ENCODE assay signal across 10 mouse cellular contexts in the genomic region with DNA sequence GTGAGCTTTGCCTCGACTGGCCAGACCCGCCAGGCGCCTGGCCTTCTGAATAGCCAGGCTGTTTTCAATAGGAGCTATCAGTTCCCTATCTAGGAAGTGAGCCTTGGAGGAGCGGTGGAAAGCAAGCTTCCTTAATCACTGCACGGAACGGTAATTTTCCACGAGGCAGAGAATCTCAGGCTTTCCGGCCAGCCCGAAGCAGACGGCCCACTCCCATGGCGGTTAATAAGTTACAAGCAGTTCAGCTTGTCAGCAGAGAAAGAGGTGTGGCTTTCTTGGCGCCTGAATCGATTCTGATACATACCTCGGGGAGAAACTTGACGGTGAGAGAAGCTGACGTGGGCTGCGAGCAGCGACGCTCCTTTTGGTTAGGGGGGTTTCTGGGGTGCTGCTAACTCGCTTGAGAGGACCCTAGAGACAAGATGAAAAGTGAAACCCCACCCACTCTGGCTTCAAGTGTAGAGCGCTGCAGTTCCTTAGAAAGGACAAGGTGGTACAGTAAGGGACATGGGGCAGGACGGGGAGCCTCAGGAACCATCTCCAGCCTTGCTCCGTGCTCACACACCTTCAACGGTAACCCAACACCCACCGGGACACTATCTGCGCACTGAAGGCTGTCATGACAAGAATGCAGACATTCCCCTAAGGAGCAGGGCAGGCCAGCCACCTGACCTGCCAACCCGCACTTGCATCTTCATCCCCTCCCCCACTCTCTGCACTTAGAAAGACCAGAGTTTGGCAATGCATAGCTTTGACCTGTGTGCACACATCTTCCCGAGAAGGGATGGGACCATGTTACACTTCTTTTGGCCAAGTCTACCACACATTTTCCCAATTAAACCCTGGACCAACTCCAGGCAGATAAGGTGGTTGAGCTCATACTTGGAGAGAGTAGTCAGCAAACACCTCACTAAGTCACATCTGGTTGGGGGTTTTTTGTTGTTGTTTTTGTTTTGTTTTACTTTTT. TPM values are rescaled to one million over a fixed set of nuclear protein-coding genes. Genes with fewer than 3 reads are reported as not detected.
A peak's percentile ranks its signal among the peaks of the same experiment; 100 is the strongest.
DNase-seq lines count a peak whose midpoint lies in the region; ATAC-seq lines count a peak whose summit lies in the region.
"Had no signal": no experiment of that assay in that cellular context is flagged by ENCODE, and none has a peak within 500 bp of the region (broad histone marks: within the 10 kb centered on the region; RNA-seq: fewer than 3 reads in every experiment).

No protein-coding gene starts in this region.

- H3K9ac ChIP-seq in kidney, embryonic 15.5 days: no peak overlapping the region

- ATAC-seq in kidney, embryonic 15.5 days (replicated peaks; ENCODE audit: low FRiP score): peak; percentile 57
- no peak for ATAC-seq in activated CD4-positive, CD25-positive, alpha-beta regulatory T cell, adult 4 months

- H3K4me1 ChIP-seq in heart, embryonic 10.5 days: peaks cover 50% of the 10 kb centered on the region
- peaks cover 57% of the 10 kb centered on the region for H3K4me1 ChIP-seq in kidney, embryonic 15.5 days

- no peaks in the 10 kb centered on the region for H3K27me3 ChIP-seq in heart, embryonic 10.5 days (ENCODE audit: insufficient read depth, poor library complexity, severe bottlenecking)
- H3K27me3 ChIP-seq in kidney, embryonic 15.5 days: no peaks in the 10 kb centered on the region
- H3K27me3 ChIP-seq: megakaryocyte, embryonic 14.5 days had no signal

- 0 out of 2 replicates have a peak overlapping the region, but pooled peaks have one; percentile 8 for H3K4me3 ChIP-seq in heart, embryonic 10.5 days
- peak overlapping the region; percentile 22 for H3K4me3 ChIP-seq in kidney, embryonic 15.5 days (replicated peaks)
- H3K4me3 ChIP-seq: megakaryocyte, embryonic 14.5 days had no signal

- WGBS in heart, embryonic 10.5 days: 58% methylated on average over 28 of the region's 28 CpGs
- WGBS in kidney, embryonic 15.5 days: 51% methylated on average over 28 of the region's 28 CpGs

- H3K36me3 ChIP-seq in heart, embryonic 10.5 days: peaks cover 75% of the 10 kb centered on the region
- H3K36me3 ChIP-seq in kidney, embryonic 15.5 days: peaks cover 65% of the 10 kb centered on the region

- H3K4me2 ChIP-seq in kidney, embryonic 15.5 days: peak overlapping the region; percentile 48

- peak overlapping the region; percentile 47; the same call in 1 of the 2 replicates for H3K27ac ChIP-seq in heart, embryonic 10.5 days
- H3K27ac ChIP-seq in kidney, embryonic 15.5 days: peak overlapping the region; percentile 87

- peak; percentile 49 for DNase-seq in adrenal gland, adult 2 months
- DNase-seq in adrenal gland, adult 8-10 months: no peak
- DNase-seq in heart, embryonic 10.5 days (ENCODE audit: low spot score): no peak
- DNase-seq in lung, postnatal 25 days (ENCODE audit: low spot score): peak; percentile 50
- DNase-seq in thymus, postnatal 14 days: no peak
- no peak for DNase-seq in adrenal gland, postnatal 4 days (ENCODE audit: low spot score in 2 of 2)

- no peaks in the 10 kb centered on the region for H3K9me3 ChIP-seq in heart, embryonic 10.5 days
- no peaks in the 10 kb centered on the region for H3K9me3 ChIP-seq in kidney, embryonic 15.5 days (replicated peaks)
- H3K9me3 ChIP-seq: megakaryocyte, embryonic 14.5 days had no signal

RNA-seq across cellular contexts. Expression of a gene that starts 8.0 kb away (rescaled TPM):
- 10 to 100 TPM; 15.9 to 20.4 TPM for total RNA-seq in adrenal gland, adult 2 months (2021)
- 36.0 and 41.0 TPM in 2 replicates for polyA plus RNA-seq in adrenal gland, adult 2 months (2012; rRNA removed)
- total RNA-seq in adrenal gland, adult 8-10 months (2022): 10 to 100 TPM; 22.5 to 51.0 (median 27.8) TPM
- polyA plus RNA-seq in heart, embryonic 10.5 days (2016; fragmentation: Nextera tagmentation; extraction: Ambion mirVana): 70.0 and 80.7 TPM in 2 replicates
- polyA plus RNA-seq in kidney, embryonic 15.5 days (2015; fragmentation: Nextera tagmentation; extraction: Ambion mirVana): 75.3 and 83.2 TPM in 2 replicates
- 10 to 100 TPM; 16.5 to 17.5 TPM for polyA plus RNA-seq in activated CD4-positive, CD25-positive, alpha-beta regulatory T cell, adult 4 months (2017; shearing (Covaris generic))
- total RNA-seq in adrenal gland, postnatal 4 days (2021): 10 to 100 TPM; 35.0 to 37.9 TPM

RNA-seq across cellular contexts. Expression of a gene that starts 30.0 kb away (rescaled TPM):
- not detected for total RNA-seq in adrenal gland, adult 2 months (2021)
- polyA plus RNA-seq in adrenal gland, adult 2 months (2012; rRNA removed): not detected in 2 replicates
- not detected for total RNA-seq in adrenal gland, adult 8-10 months (2022)
- not detected in 2 replicates for polyA plus RNA-seq in heart, embryonic 10.5 days (2016; fragmentation: Nextera tagmentation; extraction: Ambion mirVana)
- polyA plus RNA-seq in kidney, embryonic 15.5 days (2015; fragmentation: Nextera tagmentation; extraction: Ambion mirVana): not detected in 2 replicates
- not detected for polyA plus RNA-seq in activated CD4-positive, CD25-positive, alpha-beta regulatory T cell, adult 4 months (2017; shearing (Covaris generic))
- not detected for total RNA-seq in adrenal gland, postnatal 4 days (2021)
- total RNA-seq: gastrocnemius, postnatal 4 days had no signal

RNA-seq across cellular contexts. Expression of a gene that starts 31.4 kb away (rescaled TPM):
- total RNA-seq in adrenal gland, adult 2 months (2021): 1 to 10 TPM; 5.5 to 8.0 TPM
- polyA plus RNA-seq in adrenal gland, adult 2 months (2012; rRNA removed): 5.6 and 5.9 TPM in 2 replicates
- 1 to 10 TPM; 4.9 to 9.6 (median 8.3) TPM for total RNA-seq in adrenal gland, adult 8-10 months (2022)
- polyA plus RNA-seq in heart, embryonic 10.5 days (2016; fragmentation: Nextera tagmentation; extraction: Ambion mirVana): 5.9 and 7.4 TPM in 2 replicates
- 13.4 and 15.5 TPM in 2 replicates for polyA plus RNA-seq in kidney, embryonic 15.5 days (2015; fragmentation: Nextera tagmentation; extraction: Ambion mirVana)
- under 1 TPM in 1 of 2 experiments, not detected in 1; 0.25 TPM for polyA plus RNA-seq in activated CD4-positive, CD25-positive, alpha-beta regulatory T cell, adult 4 months (2017; shearing (Covaris generic))
- total RNA-seq in adrenal gland, postnatal 4 days (2021): 10 to 100 TPM; 11.4 TPM

RNA-seq across cellular contexts. Expression of a gene that starts 43.2 kb away (rescaled TPM):
- total RNA-seq in adrenal gland, adult 2 months (2021): 100 to 1,000 TPM in 1 of 2 experiments, 10 to 100 TPM in 1; 90.6 to 125 TPM
- 51.7 and 56.3 TPM in 2 replicates for polyA plus RNA-seq in adrenal gland, adult 2 months (2012; rRNA removed)
- 100 to 1,000 TPM in 3 of 4 experiments, 10 to 100 TPM in 1; 93.7 to 147 (median 129) TPM for total RNA-seq in adrenal gland, adult 8-10 months (2022)
- 134 and 150 TPM in 2 replicates for polyA plus RNA-seq in heart, embryonic 10.5 days (2016; fragmentation: Nextera tagmentation; extraction: Ambion mirVana)
- polyA plus RNA-seq in kidney, embryonic 15.5 days (2015; fragmentation: Nextera tagmentation; extraction: Ambion mirVana): 166 and 178 TPM in 2 replicates
- polyA plus RNA-seq in activated CD4-positive, CD25-positive, alpha-beta regulatory T cell, adult 4 months (2017; shearing (Covaris generic)): 100 to 1,000 TPM; 123 to 178 TPM
- total RNA-seq in adrenal gland, postnatal 4 days (2021): 100 to 1,000 TPM; 158 to 169 TPM

RNA-seq across cellular contexts. Expression of a gene that starts 59.7 kb away (rescaled TPM):
- 10 to 100 TPM; 34.9 to 42.1 TPM for total RNA-seq in adrenal gland, adult 2 months (2021)
- 34.8 and 37.9 TPM in 2 replicates for polyA plus RNA-seq in adrenal gland, adult 2 months (2012; rRNA removed)
- 10 to 100 TPM; 40.6 to 54.1 (median 47.3) TPM for total RNA-seq in adrenal gland, adult 8-10 months (2022)
- polyA plus RNA-seq in heart, embryonic 10.5 days (2016; fragmentation: Nextera tagmentation; extraction: Ambion mirVana): 7.3 and 7.4 TPM in 2 replicates
- polyA plus RNA-seq in kidney, embryonic 15.5 days (2015; fragmentation: Nextera tagmentation; extraction: Ambion mirVana): 8.4 and 11.1 TPM in 2 replicates
- 10 to 100 TPM; 48.8 to 56.7 TPM for polyA plus RNA-seq in activated CD4-positive, CD25-positive, alpha-beta regulatory T cell, adult 4 months (2017; shearing (Covaris generic))
- 10 to 100 TPM; 28.5 to 43.9 TPM for total RNA-seq in adrenal gland, postnatal 4 days (2021)

Comparison
In these comparisons a context has a peak if more than half of its experiments do, and no peak if none do; other contexts are left out.
1. DNase-seq: peak in adrenal gland, adult 2 months (single experiment) and lung, postnatal 25 days (single experiment); none in adrenal gland, adult 8-10 months (single experiment), heart, embryonic 10.5 days (single experiment), thymus, postnatal 14 days (single experiment) and adrenal gland, postnatal 4 days (0 of 2).